Mouse (Mus musculus): ENCODE data around the gene Galt.

GRCm38 (mm10) chr4:41707011-41707535 lies 48.0 kb upstream of the Galt start:
- TF ChIP-seq E2F4 (IDR thresholded peaks at IDR 0.05; ENCODE audit: insufficient replicate concordance, low read depth, low read length) (no peak), CTCF (conservative IDR thresholded peaks at IDR 0.05 in 1 of 2, IDR thresholded peaks at IDR 0.05 in 1 of 2; ENCODE audit: low read depth in 2 of 2, low read length in 2 of 2) (peak in 1 of 2 experiments; percentile 69; a peak in 2 of 4 replicates), MYC (IDR thresholded peaks at IDR 0.05; ENCODE audit: low read depth, low read length) (no peak), MEF2A (IDR thresholded peaks at IDR 0.05; ENCODE audit: borderline replicate concordance, low read depth, low read length) (no peak), KAT2A (IDR thresholded peaks at IDR 0.05; ENCODE audit: insufficient replicate concordance, low read length) (no peak)

Data from CH12.LX (cell line).